Mouse (Mus musculus): Measurements from ENCODE around the gene Slc27a5. TPM values are rescaled to one million over a fixed set of nuclear protein-coding genes. Genes with fewer than 3 reads are reported as not detected.

The Slc27a5 gene
- total RNA-seq, 2 experiments from 2014 or later: not detected

- intact Hi-C loops (cut with DNase I): no loop called here
Measured at GRCm38 (mm10) chr7:12943488-12943887, 54.5 kb downstream of the Slc27a5 start.

GRCm38 (mm10) chr7:12940599-12940998 is 57.4 kb downstream of the Slc27a5 start:
- intact Hi-C loops (cut with DNase I): no loop called here

More at GRCm38 (mm10) chr7:12943488-12943887, 54.5 kb downstream of the Slc27a5 start:
- DNase-seq: no peak

More at GRCm38 (mm10) chr7:12940599-12940998, 57.4 kb downstream of the Slc27a5 start:
- DNase-seq: no peak

Other genes with a start within 250 kb of the Slc27a5 start
- gene Zscan18, start 194.6 kb downstream of the Slc27a5 start, total RNA-seq (2021): under 1 TPM; 0.87 to 0.91 TPM
- 1 to 10 TPM; 3.6 to 4.3 TPM for gene Zfp329, start 179.3 kb downstream of the Slc27a5 start, total RNA-seq (2021)
- 1 to 10 TPM; 6.4 to 8.2 TPM for gene Zfp110, start 163.4 kb downstream of the Slc27a5 start, total RNA-seq (2021)
- 1 to 10 TPM; 1.3 to 2.0 TPM for gene Zfp128, start 117.0 kb downstream of the Slc27a5 start, total RNA-seq (2021)
- gene Zscan22, start 100.4 kb downstream of the Slc27a5 start, total RNA-seq (2021): 1 to 10 TPM; 2.4 to 2.8 TPM
- gene Rps5, start 75.9 kb downstream of the Slc27a5 start, total RNA-seq (2021): 100 to 1,000 TPM; 473 to 557 TPM
- gene Rnf225, start 70.8 kb downstream of the Slc27a5 start, total RNA-seq (2021): under 1 TPM; 0.22 to 0.51 TPM
- gene Zfp324, start 32.4 kb downstream of the Slc27a5 start, total RNA-seq (2021): 1 to 10 TPM; 1.7 to 2.2 TPM
- gene Zfp446, start 20.3 kb downstream of the Slc27a5 start, total RNA-seq (2021): 1 to 10 TPM; 1.7 to 2.5 TPM
- gene Trim28, start 922 bp upstream of the Slc27a5 start, total RNA-seq (2021): 10 to 100 TPM; 62.1 to 63.2 TPM
- gene Zbtb45, start 11.8 kb upstream of the Slc27a5 start, total RNA-seq (2021): 1 to 10 TPM; 3.9 to 4.0 TPM
- 10 to 100 TPM; 68.7 to 83.7 TPM for gene Chmp2a, start 36.6 kb upstream of the Slc27a5 start, total RNA-seq (2021)
- gene Ube2m, start 40.1 kb upstream of the Slc27a5 start, total RNA-seq (2021): 100 to 1,000 TPM; 131 TPM
- gene Mzf1, start 56.6 kb upstream of the Slc27a5 start, total RNA-seq (2021): under 1 TPM; 0.57 to 0.74 TPM
- gene Vmn1r85, start 97.0 kb upstream of the Slc27a5 start, total RNA-seq (2021): not detected
- gene Vmn1r86, start 121.7 kb upstream of the Slc27a5 start, total RNA-seq (2021): not detected
- not detected for gene Vmn1r87, start 142.0 kb upstream of the Slc27a5 start, total RNA-seq (2021)
- gene Vmn1r88, start 161.4 kb upstream of the Slc27a5 start, total RNA-seq (2021): under 1 TPM in 1 of 2 experiments, not detected in 1; 0.13 TPM
- not detected for gene Vmn1r89, start 214.8 kb upstream of the Slc27a5 start, total RNA-seq (2021)

Data from gastrocnemius, postnatal 36 days (tissue).